Mouse (Mus musculus): ENCODE results near the gene Jak2.

- TF ChIP-seq POLR2A (IDR thresholded peaks at IDR 0.05; ENCODE audit: borderline replicate concordance, insufficient read depth, low read length) (no peak), CTCF (IDR thresholded peaks at IDR 0.05; ENCODE audit: borderline replicate concordance, insufficient read depth, low read depth, low read length) (no peak)
These were observed 75.4 kb downstream of the Jak2 start for GRCm38 (mm10) chr19:29326822-29327552.

Measured in cerebellum, adult 2 months (tissue).